Mouse (Mus musculus): Measurements from ENCODE around the gene Stam2. TPM values are rescaled to one million over a fixed set of nuclear protein-coding genes. Genes with fewer than 3 reads are reported as not detected.
A peak's percentile ranks its signal among the peaks of the same experiment; 100 is the strongest.

Stam2 gene
- 38.6 and 50.0 TPM in 2 replicates for polyA plus RNA-seq (2014; fragmentation: Nextera tagmentation; extraction: Ambion mirVana)

- no peaks in the 10 kb centered on the region for H3K36me3 ChIP-seq (ENCODE audit: control insufficient read depth, insufficient read depth, low read length)
- H3K27ac ChIP-seq (replicated peaks; ENCODE audit: low read depth, low read length) = peak within 1 kb of the TSS; percentile 97
- peak; percentile 93 for ATAC-seq (ENCODE audit: low FRiP score, low TSS enrichment)
- H3K27me3 ChIP-seq (ENCODE audit: control insufficient read depth, insufficient read depth, low read length) = no peaks in the 10 kb centered on the region
- WGBS = 7% methylated on average over 54 of the region's 54 CpGs
- peak; percentile 93 for DNase-seq
- H3K9me3 ChIP-seq (ENCODE audit: control insufficient read depth, low read length) = no peaks in the 10 kb centered on the region
- peak within 1 kb of the TSS; percentile 64 for H3K4me2 ChIP-seq (ENCODE audit: low read length)
- peaks cover 10% of the 10 kb centered on the region; the same call in 1 of the 2 replicates for H3K4me1 ChIP-seq (ENCODE audit: control insufficient read depth, insufficient read depth, low read length)
- peak within 1 kb of the TSS; percentile 83 for H3K9ac ChIP-seq (replicated peaks; ENCODE audit: low read length)
- peak within 1 kb of the TSS; percentile 82 for H3K4me3 ChIP-seq (replicated peaks; ENCODE audit: low read depth, low read length)
Measured at GRCm38 (mm10) chr2:52742256-52743158, at the start of gene Stam2. Gene Stam2, minus strand, starts transcription at chr2:52742281.

DNA sequence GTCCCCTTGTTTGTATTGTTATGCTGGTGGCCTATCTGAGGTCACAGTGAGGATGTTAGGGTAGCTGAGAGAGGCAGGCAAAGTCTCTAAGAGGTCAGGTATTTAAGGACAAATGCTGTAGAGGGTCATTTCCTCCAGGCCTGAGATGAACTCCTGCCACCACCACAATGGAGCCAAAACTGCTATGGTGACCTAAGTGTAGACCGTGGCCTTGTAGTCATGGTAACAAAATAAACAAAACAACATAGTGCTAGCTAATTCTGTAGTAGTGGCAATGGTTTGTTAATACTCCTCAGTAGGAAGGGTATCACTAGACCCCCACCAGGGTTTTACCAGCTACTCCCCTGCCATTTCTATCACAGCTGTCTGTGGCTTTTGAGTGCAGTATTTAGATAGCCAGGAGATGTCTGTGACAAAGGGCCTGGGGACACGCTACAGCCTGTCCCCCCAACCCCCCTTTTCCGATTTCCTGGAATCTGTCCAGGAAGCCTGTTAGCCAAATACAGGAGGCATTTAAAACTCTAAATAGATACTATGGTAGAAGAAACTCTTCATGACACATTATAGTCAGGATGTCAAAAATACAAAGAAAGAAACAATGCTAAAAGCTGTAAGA lies 43.1 kb upstream of the Stam2 start:
- 58% methylated on average over 3 of the region's 3 CpGs for WGBS
- no peaks in the 10 kb centered on the region for H3K9me3 ChIP-seq (ENCODE audit: control insufficient read depth, low read length)
- no peaks in the 10 kb centered on the region for H3K27me3 ChIP-seq (ENCODE audit: control insufficient read depth, insufficient read depth, low read length)
- H3K4me3 ChIP-seq (replicated peaks; ENCODE audit: low read depth, low read length) = no peak overlapping the region
- no peak overlapping the region for H3K4me2 ChIP-seq (ENCODE audit: low read length)
- H3K27ac ChIP-seq (replicated peaks; ENCODE audit: low read depth, low read length) = no peak overlapping the region
- no peak overlapping the region for H3K9ac ChIP-seq (replicated peaks; ENCODE audit: low read length)
- no peaks in the 10 kb centered on the region for H3K4me1 ChIP-seq (ENCODE audit: control insufficient read depth, insufficient read depth, low read length)
- no peaks in the 10 kb centered on the region for H3K36me3 ChIP-seq (ENCODE audit: control insufficient read depth, insufficient read depth, low read length)
- DNase-seq (peak; percentile 19), ATAC-seq (ENCODE audit: low FRiP score, low TSS enrichment) (no peak)

DNA sequence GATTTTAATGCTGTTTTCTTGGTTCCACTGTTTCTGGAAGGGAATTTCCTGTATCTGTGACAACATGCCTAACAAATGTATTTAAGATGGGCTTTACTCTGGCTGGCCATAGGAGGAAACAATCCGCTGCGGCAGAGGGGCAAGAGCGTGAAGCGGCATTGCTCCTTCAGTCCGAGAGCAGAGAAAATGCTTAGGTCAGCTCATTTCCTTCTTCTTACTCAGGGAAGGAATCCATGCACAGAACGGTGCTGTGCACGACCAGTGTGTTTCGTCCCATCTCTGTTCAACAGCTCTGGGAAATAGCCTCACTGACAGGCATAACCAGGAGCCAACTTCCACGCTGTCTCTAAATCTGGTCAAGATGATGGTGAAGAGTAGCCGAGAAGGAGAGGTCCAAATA lies 37.9 kb upstream of the Stam2 start:
- H3K9ac ChIP-seq (replicated peaks; ENCODE audit: low read length) = no peak overlapping the region
- H3K9me3 ChIP-seq (ENCODE audit: control insufficient read depth, low read length) = no peaks in the 10 kb centered on the region
- DNase-seq = no peak
- no peak overlapping the region for H3K4me2 ChIP-seq (ENCODE audit: low read length)
- no peaks in the 10 kb centered on the region for H3K36me3 ChIP-seq (ENCODE audit: control insufficient read depth, insufficient read depth, low read length)
- H3K27me3 ChIP-seq (ENCODE audit: control insufficient read depth, insufficient read depth, low read length) = no peaks in the 10 kb centered on the region
- no peak for ATAC-seq (ENCODE audit: low FRiP score, low TSS enrichment)
- H3K4me1 ChIP-seq (ENCODE audit: control insufficient read depth, insufficient read depth, low read length) = no peaks in the 10 kb centered on the region
- H3K27ac ChIP-seq (replicated peaks; ENCODE audit: low read depth, low read length) = no peak overlapping the region
- 89% methylated on average over 10 of the region's 10 CpGs for WGBS
- H3K4me3 ChIP-seq (replicated peaks; ENCODE audit: low read depth, low read length) = no peak overlapping the region

DNA sequence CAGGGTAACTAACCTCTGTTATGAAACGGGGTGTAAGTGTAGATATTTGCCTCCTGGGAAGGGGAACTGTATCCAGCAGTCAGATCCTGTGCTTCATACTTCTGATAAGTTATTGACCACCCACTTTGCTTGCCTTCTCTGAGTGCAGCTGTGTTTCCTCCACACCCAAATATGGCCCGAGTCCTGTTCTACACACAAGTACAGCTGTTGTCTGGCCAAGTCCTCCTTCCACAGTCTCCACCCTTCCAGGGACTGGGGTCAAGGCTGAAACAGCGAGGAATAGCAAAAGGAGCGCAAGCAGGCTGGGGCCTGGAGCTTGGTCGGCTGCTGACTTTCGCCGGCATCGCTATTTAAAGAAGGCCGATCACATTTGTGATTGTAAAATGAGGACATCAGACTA lies 37.3 kb upstream of the Stam2 start:
- Histone ChIP-seq H3K4me1 (ENCODE audit: control insufficient read depth, insufficient read depth, low read length) (no peaks in the 10 kb centered on the region), H3K4me3 (replicated peaks; ENCODE audit: low read depth, low read length) (no peak overlapping the region), H3K27ac (replicated peaks; ENCODE audit: low read depth, low read length) (no peak overlapping the region), H3K9me3 (ENCODE audit: control insufficient read depth, low read length) (no peaks in the 10 kb centered on the region), H3K36me3 (ENCODE audit: control insufficient read depth, insufficient read depth, low read length) (no peaks in the 10 kb centered on the region), H3K4me2 (ENCODE audit: low read length) (no peak overlapping the region), H3K27me3 (ENCODE audit: control insufficient read depth, insufficient read depth, low read length) (no peaks in the 10 kb centered on the region), H3K9ac (replicated peaks; ENCODE audit: low read length) (no peak overlapping the region)
- no peak for DNase-seq
- WGBS = 87% methylated on average over 9 of the region's 9 CpGs
- ATAC-seq (ENCODE audit: low FRiP score, low TSS enrichment) = no peak

DNA sequence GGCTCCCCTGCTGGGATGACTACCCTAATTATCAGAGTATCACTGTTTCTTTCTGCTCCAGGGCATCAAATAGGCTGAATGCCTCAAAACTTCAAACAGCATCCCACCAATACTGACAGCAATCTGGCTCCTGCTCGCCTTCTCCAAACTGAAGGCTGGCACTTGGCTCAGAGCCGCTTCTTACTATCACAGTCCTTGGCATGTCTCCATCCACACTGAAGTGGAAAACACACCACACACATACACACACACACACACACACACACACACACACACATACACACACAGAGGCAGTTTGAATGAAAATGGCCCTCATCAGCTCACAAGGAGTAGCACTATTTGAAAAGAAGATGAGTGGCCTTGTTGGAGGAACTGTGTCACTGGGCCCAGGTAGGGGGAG lies 35.8 kb upstream of the Stam2 start:
- no peaks in the 10 kb centered on the region for H3K36me3 ChIP-seq (ENCODE audit: control insufficient read depth, insufficient read depth, low read length)
- H3K9ac ChIP-seq (replicated peaks; ENCODE audit: low read length) = no peak overlapping the region
- ATAC-seq (ENCODE audit: low FRiP score, low TSS enrichment) (no peak), DNase-seq (peak; percentile 55)
- H3K9me3 ChIP-seq (ENCODE audit: control insufficient read depth, low read length) = no peaks in the 10 kb centered on the region
- no peak overlapping the region for H3K4me3 ChIP-seq (replicated peaks; ENCODE audit: low read depth, low read length)
- H3K27me3 ChIP-seq (ENCODE audit: control insufficient read depth, insufficient read depth, low read length) = no peaks in the 10 kb centered on the region
- peaks cover 2% of the 10 kb centered on the region; the same call in 1 of the 2 replicates for H3K4me1 ChIP-seq (ENCODE audit: control insufficient read depth, insufficient read depth, low read length)
- H3K4me2 ChIP-seq (ENCODE audit: low read length) = no peak overlapping the region
- H3K27ac ChIP-seq (replicated peaks; ENCODE audit: low read depth, low read length) = no peak overlapping the region
- WGBS = 56% methylated on average over 2 of the region's 2 CpGs

GRCm38 (mm10) chr2:52774373-52774772 lies 32.3 kb upstream of the Stam2 start:
- H3K4me3 ChIP-seq (replicated peaks; ENCODE audit: low read depth, low read length) = no peak overlapping the region
- 47% methylated on average over 1 of the region's 1 CpGs for WGBS
- ATAC-seq (ENCODE audit: low FRiP score, low TSS enrichment) (no peak), DNase-seq (no peak)
- H3K4me1 ChIP-seq (ENCODE audit: control insufficient read depth, insufficient read depth, low read length) = peaks cover 4% of the 10 kb centered on the region; the same call in 1 of the 2 replicates
- H3K9ac ChIP-seq (replicated peaks; ENCODE audit: low read length) = no peak overlapping the region
- no peak overlapping the region for H3K27ac ChIP-seq (replicated peaks; ENCODE audit: low read depth, low read length)
- no peaks in the 10 kb centered on the region for H3K27me3 ChIP-seq (ENCODE audit: control insufficient read depth, insufficient read depth, low read length)
- H3K36me3 ChIP-seq (ENCODE audit: control insufficient read depth, insufficient read depth, low read length) = no peaks in the 10 kb centered on the region
- H3K4me2 ChIP-seq (ENCODE audit: low read length) = no peak overlapping the region
- H3K9me3 ChIP-seq (ENCODE audit: control insufficient read depth, low read length) = no peaks in the 10 kb centered on the region

DNA sequence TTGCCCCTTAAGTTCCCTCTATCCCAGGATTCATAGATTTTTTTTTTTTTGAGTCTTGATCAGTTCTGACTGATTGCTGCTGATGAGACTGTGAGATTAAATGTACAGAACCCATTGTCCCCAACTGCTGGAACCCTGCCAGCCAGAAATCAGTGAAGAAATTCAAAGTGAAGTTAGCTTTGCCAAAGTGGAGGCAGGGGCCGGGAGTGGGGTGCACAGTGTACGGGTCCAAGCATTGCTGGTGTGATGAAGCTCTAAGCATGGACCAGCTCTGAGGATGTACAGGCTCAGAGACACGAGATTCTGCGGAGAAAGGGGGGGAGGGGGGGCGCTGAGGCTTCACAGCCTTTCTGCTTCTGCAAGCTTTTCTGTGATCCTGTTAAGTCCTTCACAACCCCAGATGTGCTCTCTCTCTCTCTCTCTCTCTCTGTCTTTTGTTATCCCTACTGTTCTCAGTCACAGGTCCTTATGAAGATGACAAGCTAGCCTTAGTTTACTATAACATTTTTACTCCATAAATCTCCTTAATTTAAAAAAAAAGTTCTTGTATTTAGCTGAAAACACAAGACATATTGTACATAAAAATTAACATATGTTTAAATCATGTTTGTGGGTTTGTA lies 30.8 kb upstream of the Stam2 start:
- no peaks in the 10 kb centered on the region for H3K27me3 ChIP-seq (ENCODE audit: control insufficient read depth, insufficient read depth, low read length)
- H3K4me2 ChIP-seq (ENCODE audit: low read length) = no peak overlapping the region
- H3K36me3 ChIP-seq (ENCODE audit: control insufficient read depth, insufficient read depth, low read length) = no peaks in the 10 kb centered on the region
- no peak overlapping the region for H3K4me3 ChIP-seq (replicated peaks; ENCODE audit: low read depth, low read length)
- no peak overlapping the region for H3K9ac ChIP-seq (replicated peaks; ENCODE audit: low read length)
- DNase-seq (peak; percentile 31), ATAC-seq (ENCODE audit: low FRiP score, low TSS enrichment) (peak; percentile 55; the same call in 1 of the 2 replicates)
- WGBS = 11% methylated on average over 5 of the region's 5 CpGs
- peaks cover 4% of the 10 kb centered on the region; the same call in 1 of the 2 replicates for H3K4me1 ChIP-seq (ENCODE audit: control insufficient read depth, insufficient read depth, low read length)
- no peaks in the 10 kb centered on the region for H3K9me3 ChIP-seq (ENCODE audit: control insufficient read depth, low read length)
- H3K27ac ChIP-seq (replicated peaks; ENCODE audit: low read depth, low read length) = no peak overlapping the region

- no peak overlapping the region for H3K9ac ChIP-seq (replicated peaks; ENCODE audit: low read length)
- no peaks in the 10 kb centered on the region for H3K4me1 ChIP-seq (ENCODE audit: control insufficient read depth, insufficient read depth, low read length)
- ATAC-seq (ENCODE audit: low FRiP score, low TSS enrichment) = no peak
- H3K4me3 ChIP-seq (replicated peaks; ENCODE audit: low read depth, low read length) = no peak overlapping the region
- 88% methylated on average over 6 of the region's 6 CpGs for WGBS
- H3K27me3 ChIP-seq (ENCODE audit: control insufficient read depth, insufficient read depth, low read length) = no peaks in the 10 kb centered on the region
- no peaks in the 10 kb centered on the region for H3K9me3 ChIP-seq (ENCODE audit: control insufficient read depth, low read length)
- H3K36me3 ChIP-seq (ENCODE audit: control insufficient read depth, insufficient read depth, low read length) = no peaks in the 10 kb centered on the region
- H3K27ac ChIP-seq (replicated peaks; ENCODE audit: low read depth, low read length) = no peak overlapping the region
- no peak overlapping the region for H3K4me2 ChIP-seq (ENCODE audit: low read length)
- no peak for DNase-seq
Measured at GRCm38 (mm10) chr2:52765130-52765529, 23.0 kb upstream of the Stam2 start.
